Mouse (Mus musculus): ENCODE data around the gene Cd101.

GRCm38 (mm10) chr3:101021481-101022051, 7.8 kb downstream of the Cd101 start:
- TF ChIP-seq CTCF (IDR thresholded peaks at IDR 0.05; ENCODE audit: extremely low read depth, insufficient read depth, insufficient read length, insufficient replicate concordance) = no peak
- TF ChIP-seq POLR2A (IDR thresholded peaks at IDR 0.05; ENCODE audit: low read depth, low read length) = no peak

Measured in spleen, adult 2 months (tissue).